Mouse (Mus musculus) liver, embryonic 15.5 days (tissue): ENCODE results near the gene Filip1. TPM values are rescaled to one million over a fixed set of nuclear protein-coding genes. Genes with fewer than 3 reads are reported as not detected.
A peak's percentile ranks its signal among the peaks of the same experiment; 100 is the strongest.

Experiments used
- ATAC-seq: fragments of 200-750 bp; cut with Nextera tagmentation; 2 replicates; pipeline ENCODE4 v1.8.0; 2017; ENCODE audit warnings: moderate number of reproducible peaks, mild to moderate bottlenecking, moderate library complexity; ENCODE audit not compliant: insufficient read depth
- H3K27ac ChIP-seq: fragments of 300-500 bp; sonication (generic); replicated peaks from 2 replicates; pipeline ENCODE4 v1.5.1; 2015; ENCODE audit warnings: mild to moderate bottlenecking, inconsistent platforms
- H3K27me3 ChIP-seq: fragments of 300-500 bp; sonication (generic); 2 replicates; pipeline ENCODE4 v1.6.1; 2015; ENCODE audit warnings: mild to moderate bottlenecking, inconsistent platforms
- H3K36me3 ChIP-seq: fragments of 300-500 bp; sonication (generic); replicated peaks from 2 replicates; pipeline ENCODE4 v1.6.1; 2015; ENCODE audit warnings: moderate library complexity, mild to moderate bottlenecking, inconsistent platforms
- H3K4me1 ChIP-seq: fragments of 300-500 bp; sonication (generic); replicated peaks from 2 replicates; pipeline ENCODE4 v1.6.1; 2015; ENCODE audit warnings: inconsistent platforms
- H3K4me2 ChIP-seq: fragments of 300-500 bp; sonication (generic); 2 replicates; pipeline ENCODE4 v1.6.1; 2015; ENCODE audit warnings: moderate library complexity, mild to moderate bottlenecking, inconsistent platforms
- H3K4me3 ChIP-seq: fragments of 300-500 bp; sonication (generic); replicated peaks from 2 replicates; pipeline ENCODE4 v1.5.1; 2015; ENCODE audit warnings: mild to moderate bottlenecking, inconsistent platforms
- H3K9ac ChIP-seq: fragments of 300-500 bp; sonication (generic); 2 replicates; pipeline ENCODE4 v1.6.1; 2015; ENCODE audit warnings: moderate library complexity, mild to moderate bottlenecking, inconsistent platforms
- H3K9me3 ChIP-seq: fragments of 300-500 bp; sonication (generic); replicated peaks from 2 replicates; pipeline ENCODE4 v1.6.1; 2016; ENCODE audit warnings: inconsistent platforms
- WGBS: fragments of 180-500 bp; shearing (Covaris S2); methylation state at CpG from one replicate; pipeline ENCODE4 v1.1.7; 2015; ENCODE audit warnings: mixed read lengths; ENCODE audit not compliant: insufficient replicate concordance; 5-methylcytosine and 5-hydroxymethylcytosine counted together
- polyA plus RNA-seq: library from polyadenylated mRNA; unstranded; fragments of >200 nt; fragmentation: Nextera tagmentation; extraction: Ambion mirVana; gene quantifications from 2 replicates; pipeline ENCODE4 v1.2.1, GENCODE M21; 2015

Filip1 gene
- polyA plus RNA-seq, 1 experiment from 2014 or later: 0.67 TPM

GRCm38 (mm10) chr9:79869512-79869911, 143.1 kb downstream of the Filip1 start:
- no peak overlapping the region for H3K9ac ChIP-seq
- H3K9me3 ChIP-seq: no peaks in the 10 kb centered on the region
- H3K27ac ChIP-seq: no peak overlapping the region
- no peaks in the 10 kb centered on the region for H3K27me3 ChIP-seq
- ATAC-seq: peak; percentile 54; the same call in 1 of the 2 replicates
- no peaks in the 10 kb centered on the region for H3K36me3 ChIP-seq
- H3K4me2 ChIP-seq: no peak overlapping the region
- no peak overlapping the region for H3K4me3 ChIP-seq
- peaks cover 5% of the 10 kb centered on the region; the same call in 1 of the 2 replicates for H3K4me1 ChIP-seq
- WGBS: 68% methylated on average over 5 of the region's 5 CpGs

GRCm38 (mm10) chr9:79865998-79866397, 146.7 kb downstream of the Filip1 start:
- 58% methylated on average over 7 of the region's 7 CpGs for WGBS
- Histone ChIP-seq H3K9ac (no peak overlapping the region), H3K36me3 (no peaks in the 10 kb centered on the region), H3K27me3 (no peaks in the 10 kb centered on the region), H3K4me2 (no peak overlapping the region), H3K9me3 (no peaks in the 10 kb centered on the region), H3K27ac (no peak overlapping the region), H3K4me1 (peaks cover 5% of the 10 kb centered on the region; the same call in 1 of the 2 replicates), H3K4me3 (no peak overlapping the region)
- no peak for ATAC-seq

DNA sequence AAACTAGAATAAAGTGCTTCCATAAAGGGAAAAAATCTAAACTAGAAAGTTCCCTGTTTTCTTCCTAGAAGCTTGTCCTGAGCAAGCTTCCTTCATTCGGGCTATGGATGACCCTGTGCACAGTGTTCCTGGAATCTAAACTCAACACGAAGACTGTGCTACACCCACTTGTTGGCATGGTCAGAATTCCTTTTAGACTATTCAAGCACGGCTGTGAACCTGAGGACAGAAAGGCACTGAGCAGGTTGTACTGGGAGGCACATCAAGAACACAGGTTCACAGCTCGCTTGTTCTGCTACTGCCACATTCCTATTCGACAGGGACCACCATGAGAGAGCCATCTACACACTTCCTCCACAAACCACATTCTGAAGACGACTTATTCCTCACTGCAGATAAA, 150.1 kb downstream of the Filip1 start:
- Histone ChIP-seq H3K27me3 (no peaks in the 10 kb centered on the region), H3K4me2 (no peak overlapping the region), H3K27ac (no peak overlapping the region), H3K4me1 (no peaks in the 10 kb centered on the region), H3K9ac (no peak overlapping the region), H3K9me3 (no peaks in the 10 kb centered on the region), H3K36me3 (no peaks in the 10 kb centered on the region), H3K4me3 (no peak overlapping the region)
- WGBS: 40% methylated on average over 6 of the region's 6 CpGs
- ATAC-seq: no peak

DNA sequence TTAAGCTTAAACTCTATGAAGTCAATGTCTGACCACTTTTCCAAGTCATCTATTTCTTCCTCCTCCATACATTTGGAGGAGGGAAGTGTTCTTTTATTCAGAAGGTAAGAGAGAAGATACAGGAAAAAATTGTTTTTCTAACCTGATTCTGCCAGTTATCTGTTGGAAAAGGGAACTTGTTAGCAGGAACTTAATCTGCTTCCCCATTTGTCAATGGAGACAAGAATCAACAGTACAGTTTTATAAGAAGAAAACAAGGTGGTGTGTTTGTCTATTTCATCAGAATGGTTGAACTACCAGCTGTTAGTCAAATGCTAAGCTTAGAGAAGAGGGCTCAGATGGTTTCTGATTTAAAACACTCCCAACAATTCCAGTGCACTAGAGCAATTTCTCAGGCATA, 165.6 kb downstream of the Filip1 start:
- H3K9ac ChIP-seq: no peak overlapping the region
- no peak overlapping the region for H3K4me2 ChIP-seq
- H3K36me3 ChIP-seq: no peaks in the 10 kb centered on the region
- ATAC-seq: no peak
- no peak overlapping the region for H3K27ac ChIP-seq
- H3K4me1 ChIP-seq: no peaks in the 10 kb centered on the region
- H3K4me3 ChIP-seq: no peak overlapping the region
- no peaks in the 10 kb centered on the region for H3K9me3 ChIP-seq
- H3K27me3 ChIP-seq: no peaks in the 10 kb centered on the region

- 60% methylated on average over 6 of the region's 6 CpGs for WGBS
- Histone ChIP-seq H3K27ac (no peak overlapping the region), H3K9me3 (no peaks in the 10 kb centered on the region), H3K9ac (no peak overlapping the region), H3K4me2 (no peak overlapping the region), H3K36me3 (no peaks in the 10 kb centered on the region), H3K4me3 (no peak overlapping the region), H3K4me1 (no peaks in the 10 kb centered on the region), H3K27me3 (no peaks in the 10 kb centered on the region)
- ATAC-seq: no peak
Measured at GRCm38 (mm10) chr9:79842615-79843014, 170.0 kb downstream of the Filip1 start.

DNA sequence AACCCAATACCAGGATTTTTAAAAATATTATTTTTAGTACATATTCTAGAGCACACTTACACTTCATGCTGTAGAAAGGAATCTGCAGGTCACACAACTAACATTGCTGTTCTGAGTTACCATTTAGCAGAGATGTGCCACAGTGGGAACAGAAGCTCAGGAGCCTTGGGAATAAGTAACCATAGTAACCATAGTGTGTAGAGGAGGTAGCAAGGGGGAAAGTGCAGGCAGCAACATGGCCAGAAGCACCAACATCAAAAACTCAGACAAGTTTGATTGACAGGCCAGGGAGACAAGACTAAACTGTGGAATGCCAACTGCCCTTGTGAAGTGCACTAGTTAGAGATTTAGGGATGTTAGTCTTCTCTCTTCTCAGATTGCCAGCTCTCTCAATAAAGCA, 170.6 kb downstream of the Filip1 start:
- Histone ChIP-seq H3K27ac (no peak overlapping the region), H3K9me3 (no peaks in the 10 kb centered on the region), H3K9ac (no peak overlapping the region), H3K4me3 (no peak overlapping the region), H3K36me3 (no peaks in the 10 kb centered on the region), H3K27me3 (no peaks in the 10 kb centered on the region), H3K4me2 (no peak overlapping the region), H3K4me1 (no peaks in the 10 kb centered on the region)
- ATAC-seq: no peak

- Histone ChIP-seq H3K9me3 (no peaks in the 10 kb centered on the region), H3K4me3 (no peak overlapping the region), H3K9ac (no peak overlapping the region), H3K27ac (no peak overlapping the region), H3K4me1 (no peaks in the 10 kb centered on the region), H3K36me3 (no peaks in the 10 kb centered on the region), H3K27me3 (no peaks in the 10 kb centered on the region), H3K4me2 (no peak overlapping the region)
- no peak for ATAC-seq
- WGBS: 74% methylated on average over 1 of the region's 1 CpGs
Measured at GRCm38 (mm10) chr9:79831294-79831693, 181.4 kb downstream of the Filip1 start.

DNA sequence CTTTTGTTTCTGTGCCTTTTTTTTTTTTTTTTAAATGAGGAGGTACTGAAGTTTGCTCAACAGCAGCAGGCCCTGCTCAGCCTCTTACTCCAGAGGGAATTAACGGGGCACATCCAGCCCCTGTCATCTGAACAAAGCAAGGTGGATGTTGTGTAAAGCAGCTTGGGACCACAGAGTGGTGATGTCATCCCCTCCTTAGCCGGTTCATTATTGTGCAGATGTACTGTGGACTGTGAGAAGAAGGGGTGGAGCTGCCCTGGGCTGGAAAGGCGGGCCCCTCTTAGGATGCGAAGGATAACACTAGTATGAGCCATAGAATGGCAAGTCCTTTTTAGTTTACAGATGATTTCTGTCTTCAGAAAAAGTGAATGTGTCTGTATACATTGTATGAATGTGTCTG, 181.8 kb downstream of the Filip1 start:
- Histone ChIP-seq H3K4me3 (no peak overlapping the region), H3K9ac (no peak overlapping the region), H3K27ac (no peak overlapping the region), H3K9me3 (no peaks in the 10 kb centered on the region), H3K36me3 (no peaks in the 10 kb centered on the region), H3K4me1 (no peaks in the 10 kb centered on the region), H3K27me3 (no peaks in the 10 kb centered on the region), H3K4me2 (no peak overlapping the region)
- ATAC-seq: no peak
- WGBS: 36% methylated on average over 4 of the region's 4 CpGs

DNA sequence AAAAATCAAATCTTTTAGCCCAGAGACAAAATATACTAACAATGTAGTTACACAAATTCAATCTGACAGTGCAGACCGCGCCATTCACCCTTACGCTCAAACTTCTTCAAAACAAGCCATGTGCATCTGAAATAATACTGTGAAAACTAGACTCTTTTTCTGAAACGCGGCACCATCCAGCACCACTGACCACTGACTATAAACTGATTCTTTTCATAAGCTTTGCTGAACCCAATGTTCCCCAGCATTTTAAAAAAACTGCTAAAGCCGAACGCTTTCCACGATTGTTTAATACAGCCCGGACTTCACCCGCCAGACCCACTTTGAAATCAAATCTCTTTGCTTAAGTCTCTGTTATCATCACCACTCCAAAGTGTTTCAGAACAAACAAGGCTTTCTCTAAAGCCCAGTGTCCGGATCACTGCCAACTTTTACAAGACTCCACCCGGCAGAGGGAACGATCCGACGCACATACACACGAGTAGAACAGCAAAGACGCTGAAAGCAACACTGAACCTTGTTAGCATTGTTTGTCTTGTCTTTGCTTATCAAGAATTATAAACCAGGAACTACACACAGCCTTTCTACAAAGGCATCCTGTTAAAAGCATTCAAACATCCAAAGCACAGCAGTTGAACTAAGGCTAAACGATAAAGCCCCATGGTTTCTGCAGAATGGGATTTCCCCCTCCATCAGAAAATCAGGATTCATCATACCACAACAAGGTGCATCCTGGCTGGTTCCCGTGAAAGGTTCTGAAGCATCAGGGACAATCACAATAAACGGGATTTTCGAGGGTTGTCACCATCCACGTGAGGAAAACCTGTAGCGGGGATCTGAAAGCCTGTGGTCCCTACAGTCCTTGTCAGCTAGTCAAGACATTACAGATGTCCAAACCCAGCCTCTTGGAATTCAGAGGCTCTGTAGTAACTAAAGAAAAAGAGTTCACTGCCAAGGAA, 182.5 kb downstream of the Filip1 start:
- Histone ChIP-seq H3K27ac (no peak overlapping the region), H3K9me3 (no peaks in the 10 kb centered on the region), H3K4me3 (no peak overlapping the region), H3K27me3 (no peaks in the 10 kb centered on the region), H3K4me1 (no peaks in the 10 kb centered on the region), H3K36me3 (no peaks in the 10 kb centered on the region), H3K9ac (no peak overlapping the region), H3K4me2 (no peak overlapping the region)
- WGBS: 65% methylated on average over 23 of the region's 23 CpGs
- no peak for ATAC-seq

DNA sequence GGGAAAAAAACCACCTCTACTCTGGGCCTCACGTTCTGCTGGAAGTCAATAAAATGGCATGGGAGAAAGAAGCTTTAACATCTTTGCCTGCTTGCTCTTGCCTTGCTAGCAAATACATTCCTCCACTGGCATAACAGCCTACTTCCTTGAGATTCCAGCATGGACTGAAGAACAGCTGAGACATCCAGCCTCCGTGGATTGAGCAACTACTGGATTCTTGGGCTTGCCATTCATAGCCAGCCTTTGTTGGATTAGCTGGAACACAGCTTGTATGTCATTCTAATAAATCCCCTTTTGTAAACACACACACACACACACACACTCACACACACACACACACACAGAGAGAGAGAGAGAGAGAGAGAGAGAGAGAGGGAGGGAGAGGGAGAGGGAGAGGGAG, 185.6 kb downstream of the Filip1 start:
- no peak overlapping the region for H3K27ac ChIP-seq
- no peak for ATAC-seq
- no peaks in the 10 kb centered on the region for H3K9me3 ChIP-seq
- H3K4me2 ChIP-seq: no peak overlapping the region
- no peak overlapping the region for H3K4me3 ChIP-seq
- no peaks in the 10 kb centered on the region for H3K4me1 ChIP-seq
- no peaks in the 10 kb centered on the region for H3K27me3 ChIP-seq
- WGBS: 49% methylated on average over 2 of the region's 2 CpGs
- H3K36me3 ChIP-seq: no peaks in the 10 kb centered on the region
- H3K9ac ChIP-seq: no peak overlapping the region

DNA sequence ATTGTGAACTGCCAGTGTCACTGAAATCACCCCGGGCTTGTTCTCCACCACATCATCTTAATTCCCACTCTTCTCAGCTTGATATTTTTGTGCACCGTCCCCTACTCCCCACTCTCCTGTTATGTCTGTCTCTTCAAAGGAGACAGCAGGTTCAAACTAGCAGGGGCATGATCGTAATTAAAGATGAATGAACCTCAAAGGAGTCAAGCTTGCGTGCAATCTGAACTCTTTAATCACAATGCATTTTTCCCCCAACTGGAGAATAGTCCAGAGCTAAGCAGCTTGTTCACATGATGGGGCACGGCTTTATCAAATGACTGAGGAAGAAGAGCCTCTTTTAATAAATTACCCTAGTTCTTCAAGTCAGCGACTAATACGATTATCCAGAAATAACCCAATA, 187.1 kb downstream of the Filip1 start:
- Histone ChIP-seq H3K4me1 (no peaks in the 10 kb centered on the region), H3K27ac (no peak overlapping the region), H3K36me3 (no peaks in the 10 kb centered on the region), H3K9me3 (no peaks in the 10 kb centered on the region), H3K27me3 (no peaks in the 10 kb centered on the region), H3K4me2 (no peak overlapping the region), H3K4me3 (no peak overlapping the region), H3K9ac (no peak overlapping the region)
- WGBS: 76% methylated on average over 7 of the region's 7 CpGs
- no peak for ATAC-seq

GRCm38 (mm10) chr9:79823856-79824255, 188.8 kb downstream of the Filip1 start:
- no peaks in the 10 kb centered on the region for H3K36me3 ChIP-seq
- no peak overlapping the region for H3K4me2 ChIP-seq
- H3K9ac ChIP-seq: no peak overlapping the region
- no peaks in the 10 kb centered on the region for H3K9me3 ChIP-seq
- H3K4me3 ChIP-seq: no peak overlapping the region
- no peaks in the 10 kb centered on the region for H3K27me3 ChIP-seq
- no peak overlapping the region for H3K27ac ChIP-seq
- ATAC-seq: no peak
- H3K4me1 ChIP-seq: no peaks in the 10 kb centered on the region
- 50% methylated on average over 2 of the region's 2 CpGs for WGBS
